Mouse (Mus musculus) liver, embryonic 14.5 days (tissue): ENCODE data around the gene Ss18l1. TPM values are rescaled to one million over a fixed set of nuclear protein-coding genes. Genes with fewer than 3 reads are reported as not detected.

Experiments
- ATAC-seq: fragments of 200-750 bp; cut with Nextera tagmentation; 2 replicates; pipeline ENCODE4 v1.8.0; 2017; ENCODE audit warnings: moderate number of reproducible peaks, mild to moderate bottlenecking, moderate library complexity; ENCODE audit not compliant: insufficient read depth
- DNase-seq, 3 experiments: peaks; one replicate each; pipeline ENCODE4 v3.0.0-alpha.2; 2012 to 2013; ENCODE audit warnings: low read depth in 3 of 3, low spot score in 3 of 3
- H3K27ac ChIP-seq: fragments of 300-500 bp; sonication (generic); 2 replicates; pipeline ENCODE4 v1.5.1; 2014; ENCODE audit warnings: moderate library complexity, mild to moderate bottlenecking, control low read depth, inconsistent platforms
- H3K27me3 ChIP-seq: fragments of 300-500 bp; sonication (generic); 2 replicates; pipeline ENCODE4 v1.6.1; 2014; ENCODE audit warnings: mild to moderate bottlenecking, low read length, moderate library complexity; ENCODE audit not compliant: control insufficient read depth, insufficient read depth
- H3K36me3 ChIP-seq: fragments of 300-500 bp; sonication (generic); replicated peaks from 2 replicates; pipeline ENCODE4 v1.6.1; 2014; ENCODE audit warnings: low read depth; ENCODE audit not compliant: control insufficient read depth, insufficient read depth
- H3K4me1 ChIP-seq, 2 experiments: fragments of 200-500 bp in 1 of 2; fragments of 300-500 bp in 1 of 2; sonication (generic) in 1 of 2; replicated peaks; 2 replicates each; pipeline ENCODE4 v1.6.1; 2012 to 2014; ENCODE audit warnings: antibody characterized with exemption in 1 of 2, inconsistent platforms in 1 of 2, low read length in 1 of 2; ENCODE audit not compliant: control insufficient read depth in 2 of 2, insufficient read depth in 2 of 2
- H3K4me2 ChIP-seq: fragments of 300-500 bp; sonication (generic); 2 replicates; pipeline ENCODE4 v1.6.1; 2014; ENCODE audit warnings: low read depth, mild to moderate bottlenecking, control low read depth, moderate library complexity
- H3K4me3 ChIP-seq, 2 experiments: fragments of 200-500 bp in 1 of 2; fragments of 300-500 bp in 1 of 2; sonication (generic) in 1 of 2; 2 replicates each; pipeline ENCODE4 v1.5.1; 2012 to 2014; ENCODE audit warnings: low read depth in 2 of 2, low read length in 2 of 2, mild to moderate bottlenecking in 2 of 2, control low read depth in 1 of 2, inconsistent platforms in 1 of 2, moderate library complexity in 1 of 2; ENCODE audit not compliant: insufficient read depth in 1 of 2
- H3K9ac ChIP-seq: fragments of 300-500 bp; sonication (generic); replicated peaks from 2 replicates; pipeline ENCODE4 v1.6.1; 2014; ENCODE audit warnings: mild to moderate bottlenecking, control low read depth, moderate library complexity
- H3K9me3 ChIP-seq: fragments of 300-500 bp; sonication (generic); 2 replicates; pipeline ENCODE4 v1.6.1; 2016; ENCODE audit warnings: low read length, mixed read lengths; ENCODE audit not compliant: control insufficient read depth
- CTCF ChIP-seq: IDR thresholded peaks from 2 replicates; pipeline ENCODE4 v1.5.1; 2016; ENCODE audit warnings: antibody characterized with exemption, low read depth, control low read depth
- EP300 ChIP-seq: IDR thresholded peaks from 2 replicates; pipeline ENCODE4 v1.6.1; 2016; ENCODE audit warnings: antibody characterized with exemption, low read depth
- WGBS: fragments of 180-500 bp; shearing (Covaris S2); extraction: QIAGEN DNeasy Blood & Tissue Kit; methylation state at CpG from one replicate; pipeline ENCODE4 v1.1.7; 2014; ENCODE audit not compliant: insufficient replicate concordance; 5-methylcytosine and 5-hydroxymethylcytosine counted together
- polyA plus RNA-seq, 2 experiments: library from polyadenylated mRNA; depleted of rRNA in 1 of 2; stranded (reverse) in 1 of 2; unstranded in 1 of 2; fragments of >200 nt; fragmentation: Nextera tagmentation in 1 of 2; extraction: Ambion mirVana in 1 of 2; gene quantifications; 2 replicates each; pipeline versions ENCODE4 v1.2.1 to v1.2.3; 2012 to 2014

Ss18l1 gene
- polyA plus RNA-seq (2012; rRNA removed) (1.0 and 1.3 TPM in 2 replicates), polyA plus RNA-seq (2014; fragmentation: Nextera tagmentation; extraction: Ambion mirVana) (0.37 and 0.44 TPM in 2 replicates)

- Histone ChIP-seq H3K9ac (peak within 1 kb of the TSS; percentile 84), H3K27me3 (peaks cover 3% of the 10 kb centered on the region), H3K36me3 (peaks cover 23% of the 10 kb centered on the region), H3K4me3 (peak within 1 kb of the TSS; percentile 73 to 81), H3K4me2 (peak within 1 kb of the TSS; percentile 100), H3K27ac (peak within 1 kb of the TSS; percentile 83), H3K4me1 (peaks cover 10 to 13% of the 10 kb centered on the region in 2 experiments), H3K9me3 (no peaks in the 10 kb centered on the region)
- peak; percentile 97 for ATAC-seq
- DNase-seq, result peak; percentile 82 to 86 (median 82)
- no peak for TF ChIP-seq EP300
- TF ChIP-seq CTCF, result peak; percentile 35; the same call in 1 of the 2 replicates
- under 1% methylated on average over 74 of the region's 78 CpGs for WGBS
Observed at GRCm38 (mm10) chr2:180042256-180042857, at the start of gene Ss18l1, which contains the start of gene Psma7. Ss18l1 (plus strand) TSS chr2:180042509. Psma7 (minus strand) TSS chr2:180042433.

- Histone ChIP-seq H3K9ac (no peak overlapping the region), H3K36me3 (no peaks in the 10 kb centered on the region), H3K4me1 (no peaks in the 10 kb centered on the region), H3K27me3 (no peaks in the 10 kb centered on the region), H3K4me2 (no peak overlapping the region), H3K27ac (no peak overlapping the region), H3K4me3 (no peak overlapping the region), H3K9me3 (no peaks in the 10 kb centered on the region)
- DNase-seq (no peak), ATAC-seq (no peak)
- no peak for TF ChIP-seq EP300
- no peak for TF ChIP-seq CTCF
- WGBS, result 68% methylated on average over 5 of the region's 5 CpGs
Observed at GRCm38 (mm10) chr2:179993071-179993470, 49.2 kb upstream of the Ss18l1 start.

GRCm38 (mm10) chr2:179998431-179998830 is 43.9 kb upstream of the Ss18l1 start:
- H3K27ac ChIP-seq, result no peak overlapping the region
- 38% methylated on average over 4 of the region's 4 CpGs for WGBS
- H3K4me2 ChIP-seq, result no peak overlapping the region
- no peaks in the 10 kb centered on the region for H3K36me3 ChIP-seq
- no peak for TF ChIP-seq CTCF
- no peak for TF ChIP-seq EP300
- H3K9ac ChIP-seq, result no peak overlapping the region
- no peaks in the 10 kb centered on the region for H3K27me3 ChIP-seq
- no peaks in the 10 kb centered on the region for H3K9me3 ChIP-seq
- H3K4me1 ChIP-seq, result no peaks in the 10 kb centered on the region
- H3K4me3 ChIP-seq, result no peak overlapping the region
- ATAC-seq, result no peak
- no peak for DNase-seq

DNA sequence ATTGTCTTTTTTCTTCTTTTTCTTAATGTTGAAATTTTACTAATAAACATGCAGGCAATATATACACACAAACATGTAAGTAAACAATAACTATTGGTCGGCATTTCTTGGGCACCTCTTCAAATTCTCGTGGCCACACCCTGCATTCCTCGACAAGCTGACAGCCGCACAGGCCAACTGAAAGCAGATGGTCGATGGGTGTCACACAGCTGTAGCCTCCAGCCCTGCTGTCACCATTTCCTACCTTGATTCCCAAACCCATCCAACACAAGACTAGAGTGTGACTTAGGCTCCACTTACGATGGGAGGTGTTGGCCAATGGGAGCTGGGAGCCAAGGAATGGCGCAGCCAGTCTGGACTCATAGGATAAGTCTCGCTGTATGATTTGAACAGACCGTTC is 40.7 kb upstream of the Ss18l1 start:
- no peak overlapping the region for H3K27ac ChIP-seq
- H3K9me3 ChIP-seq, result no peaks in the 10 kb centered on the region
- no peak for ATAC-seq
- H3K4me2 ChIP-seq, result no peak overlapping the region
- no peak overlapping the region for H3K4me3 ChIP-seq
- H3K36me3 ChIP-seq, result no peaks in the 10 kb centered on the region
- no peak for DNase-seq
- TF ChIP-seq CTCF (no peak), EP300 (no peak)
- H3K9ac ChIP-seq, result no peak overlapping the region
- H3K27me3 ChIP-seq, result no peaks in the 10 kb centered on the region
- no peaks in the 10 kb centered on the region for H3K4me1 ChIP-seq
- WGBS, result 72% methylated on average over 9 of the region's 9 CpGs

GRCm38 (mm10) chr2:180005656-180006351 is 36.5 kb upstream of the Ss18l1 start:
- no peaks in the 10 kb centered on the region for H3K4me1 ChIP-seq
- H3K36me3 ChIP-seq, result no peaks in the 10 kb centered on the region
- H3K4me3 ChIP-seq, result no peak overlapping the region
- DNase-seq (no peak), ATAC-seq (no peak)
- TF ChIP-seq CTCF (no peak), EP300 (no peak)
- no peaks in the 10 kb centered on the region for H3K27me3 ChIP-seq
- no peak overlapping the region for H3K27ac ChIP-seq
- WGBS, result 46% methylated on average over 5 of the region's 5 CpGs
- no peak overlapping the region for H3K4me2 ChIP-seq
- no peak overlapping the region for H3K9ac ChIP-seq
- no peaks in the 10 kb centered on the region for H3K9me3 ChIP-seq
